Mouse (Mus musculus): Measurements from ENCODE around the gene Sgpl1. TPM values are rescaled to one million over a fixed set of nuclear protein-coding genes. Genes with fewer than 3 reads are reported as not detected.
A peak's percentile ranks its signal among the peaks of the same experiment; 100 is the strongest.

The Sgpl1 gene
- polyA plus RNA-seq (2015; fragmentation: Nextera tagmentation; extraction: Ambion mirVana), result 67.8 and 68.3 TPM in 2 replicates

GRCm38 (mm10) chr10:61147157-61148040, at the start of gene Sgpl1:
Gene Sgpl1, minus strand, starts transcription at chr10:61147703.
- no peaks in the 10 kb centered on the region for H3K27me3 ChIP-seq
- peak within 1 kb of the TSS; percentile 94 for H3K9ac ChIP-seq
- no peaks in the 10 kb centered on the region for H3K9me3 ChIP-seq
- peaks cover 11% of the 10 kb centered on the region for H3K4me1 ChIP-seq
- peak within 1 kb of the TSS; percentile 95 for H3K4me2 ChIP-seq
- WGBS, result under 1% methylated on average over 82 of the region's 82 CpGs
- H3K4me3 ChIP-seq, result peak within 1 kb of the TSS; percentile 90
- peak; percentile 86 for ATAC-seq (ENCODE audit: insufficient number of reproducible peaks, low FRiP score, low TSS enrichment, low read depth)
- H3K27ac ChIP-seq, result peak within 1 kb of the TSS; percentile 97
- H3K36me3 ChIP-seq, result no peaks in the 10 kb centered on the region

- WGBS, result 89% methylated on average over 5 of the region's 5 CpGs
- no peak overlapping the region for H3K4me2 ChIP-seq
- no peak overlapping the region for H3K9ac ChIP-seq
- H3K27ac ChIP-seq, result no peak overlapping the region
- no peak for ATAC-seq (ENCODE audit: insufficient number of reproducible peaks, low FRiP score, low TSS enrichment, low read depth)
- H3K36me3 ChIP-seq, result 0 out of 2 replicates have a peak, but pooled peaks cover 5% of the 10 kb centered on the region
- H3K4me1 ChIP-seq, result 0 out of 2 replicates have a peak, but pooled peaks cover 4% of the 10 kb centered on the region
- no peaks in the 10 kb centered on the region for H3K27me3 ChIP-seq
- no peaks in the 10 kb centered on the region for H3K9me3 ChIP-seq
- no peak overlapping the region for H3K4me3 ChIP-seq
These were observed 48.3 kb upstream of the Sgpl1 start for GRCm38 (mm10) chr10:61195718-61196291.

GRCm38 (mm10) chr10:61195216-61195615, 47.7 kb upstream of the Sgpl1 start:
- H3K9me3 ChIP-seq, result no peaks in the 10 kb centered on the region
- 69% methylated on average over 8 of the region's 8 CpGs for WGBS
- H3K36me3 ChIP-seq, result 0 out of 2 replicates have a peak, but pooled peaks cover 5% of the 10 kb centered on the region
- no peak overlapping the region for H3K4me3 ChIP-seq
- H3K9ac ChIP-seq, result no peak overlapping the region
- ATAC-seq (ENCODE audit: insufficient number of reproducible peaks, low FRiP score, low TSS enrichment, low read depth), result no peak
- H3K4me2 ChIP-seq, result no peak overlapping the region
- H3K4me1 ChIP-seq, result 0 out of 2 replicates have a peak, but pooled peaks cover 4% of the 10 kb centered on the region
- no peaks in the 10 kb centered on the region for H3K27me3 ChIP-seq
- H3K27ac ChIP-seq, result no peak overlapping the region

- no peak overlapping the region; the same call in 1 of the 2 replicates for H3K27ac ChIP-seq
- H3K4me3 ChIP-seq, result no peak overlapping the region
- H3K9me3 ChIP-seq, result no peaks in the 10 kb centered on the region
- H3K4me2 ChIP-seq, result no peak overlapping the region
- H3K27me3 ChIP-seq, result no peaks in the 10 kb centered on the region
- no peak for ATAC-seq (ENCODE audit: insufficient number of reproducible peaks, low FRiP score, low TSS enrichment, low read depth)
- 0 out of 2 replicates have a peak, but pooled peaks cover 4% of the 10 kb centered on the region for H3K4me1 ChIP-seq
- no peak overlapping the region for H3K9ac ChIP-seq
- 52% methylated on average over 9 of the region's 9 CpGs for WGBS
- H3K36me3 ChIP-seq, result 0 out of 2 replicates have a peak, but pooled peaks cover 5% of the 10 kb centered on the region
These were observed 47.1 kb upstream of the Sgpl1 start for GRCm38 (mm10) chr10:61194611-61195010.

- ATAC-seq (ENCODE audit: insufficient number of reproducible peaks, low FRiP score, low TSS enrichment, low read depth), result no peak
- H3K36me3 ChIP-seq, result no peaks in the 10 kb centered on the region
- peaks cover 10% of the 10 kb centered on the region for H3K4me1 ChIP-seq
- H3K4me3 ChIP-seq, result no peak overlapping the region
- no peaks in the 10 kb centered on the region for H3K9me3 ChIP-seq
- H3K4me2 ChIP-seq, result no peak overlapping the region
- no peak overlapping the region for H3K27ac ChIP-seq
- 79% methylated on average over 3 of the region's 3 CpGs for WGBS
- H3K9ac ChIP-seq, result no peak overlapping the region
- no peaks in the 10 kb centered on the region for H3K27me3 ChIP-seq
These were observed 40.5 kb upstream of the Sgpl1 start for GRCm38 (mm10) chr10:61188010-61188409.

- no peak overlapping the region for H3K4me2 ChIP-seq
- no peak overlapping the region for H3K9ac ChIP-seq
- H3K4me1 ChIP-seq, result peaks cover 10% of the 10 kb centered on the region
- WGBS, result 56% methylated on average over 3 of the region's 3 CpGs
- no peak for ATAC-seq (ENCODE audit: insufficient number of reproducible peaks, low FRiP score, low TSS enrichment, low read depth)
- no peaks in the 10 kb centered on the region for H3K27me3 ChIP-seq
- no peaks in the 10 kb centered on the region for H3K36me3 ChIP-seq
- no peaks in the 10 kb centered on the region for H3K9me3 ChIP-seq
- no peak overlapping the region for H3K4me3 ChIP-seq
- no peak overlapping the region for H3K27ac ChIP-seq
These were observed 39.5 kb upstream of the Sgpl1 start for GRCm38 (mm10) chr10:61187001-61187400.

- no peak for ATAC-seq (ENCODE audit: insufficient number of reproducible peaks, low FRiP score, low TSS enrichment, low read depth)
- Histone ChIP-seq H3K4me2 (no peak overlapping the region), H3K4me3 (no peak overlapping the region), H3K36me3 (no peaks in the 10 kb centered on the region), H3K9ac (no peak overlapping the region), H3K4me1 (peaks cover 9% of the 10 kb centered on the region), H3K27me3 (peaks cover 16% of the 10 kb centered on the region), H3K9me3 (no peaks in the 10 kb centered on the region), H3K27ac (no peak overlapping the region)
- 60% methylated on average over 6 of the region's 6 CpGs for WGBS
These were observed 32.4 kb upstream of the Sgpl1 start for GRCm38 (mm10) chr10:61179927-61180326.

- Histone ChIP-seq H3K9me3 (no peaks in the 10 kb centered on the region), H3K27ac (no peak overlapping the region), H3K4me3 (no peak overlapping the region), H3K27me3 (peaks cover 16% of the 10 kb centered on the region), H3K36me3 (no peaks in the 10 kb centered on the region), H3K4me2 (no peak overlapping the region), H3K4me1 (peaks cover 9% of the 10 kb centered on the region), H3K9ac (no peak overlapping the region)
- ATAC-seq (ENCODE audit: insufficient number of reproducible peaks, low FRiP score, low TSS enrichment, low read depth), result no peak
- WGBS, result 85% methylated on average over 8 of the region's 8 CpGs
These were observed 31.2 kb upstream of the Sgpl1 start for GRCm38 (mm10) chr10:61178687-61179086.

- H3K4me1 ChIP-seq, result peaks cover 9% of the 10 kb centered on the region
- no peak for ATAC-seq (ENCODE audit: insufficient number of reproducible peaks, low FRiP score, low TSS enrichment, low read depth)
- H3K27ac ChIP-seq, result no peak overlapping the region
- H3K27me3 ChIP-seq, result peaks cover 16% of the 10 kb centered on the region
- no peak overlapping the region for H3K4me3 ChIP-seq
- 80% methylated on average over 4 of the region's 4 CpGs for WGBS
- H3K36me3 ChIP-seq, result no peaks in the 10 kb centered on the region
- H3K4me2 ChIP-seq, result no peak overlapping the region
- no peaks in the 10 kb centered on the region for H3K9me3 ChIP-seq
- H3K9ac ChIP-seq, result no peak overlapping the region
These were observed 30.2 kb upstream of the Sgpl1 start for GRCm38 (mm10) chr10:61177751-61178150.

- 48% methylated on average over 7 of the region's 7 CpGs for WGBS
- no peaks in the 10 kb centered on the region for H3K9me3 ChIP-seq
- ATAC-seq (ENCODE audit: insufficient number of reproducible peaks, low FRiP score, low TSS enrichment, low read depth), result no peak
These were observed 28.8 kb upstream of the Sgpl1 start for GRCm38 (mm10) chr10:61176221-61176790.

GRCm38 (mm10) chr10:61175442-61176204, 28.1 kb upstream of the Sgpl1 start:
- no peak overlapping the region for H3K4me3 ChIP-seq
- H3K9ac ChIP-seq, result no peak overlapping the region
- peak overlapping the region; percentile 22 for H3K4me2 ChIP-seq
- 11% methylated on average over 24 of the region's 24 CpGs for WGBS
- ATAC-seq (ENCODE audit: insufficient number of reproducible peaks, low FRiP score, low TSS enrichment, low read depth), result no peak; the same call in 1 of the 2 replicates
- H3K4me1 ChIP-seq, result peaks cover 9% of the 10 kb centered on the region
- no peaks in the 10 kb centered on the region for H3K36me3 ChIP-seq
- no peak overlapping the region for H3K27ac ChIP-seq
- no peaks in the 10 kb centered on the region for H3K9me3 ChIP-seq
- H3K27me3 ChIP-seq, result peaks cover 16% of the 10 kb centered on the region

More at GRCm38 (mm10) chr10:61176221-61176790, 28.8 kb upstream of the Sgpl1 start:
- H3K27me3 ChIP-seq, result peaks cover 16% of the 10 kb centered on the region
- H3K36me3 ChIP-seq, result no peaks in the 10 kb centered on the region
- H3K4me2 ChIP-seq, result peak overlapping the region; percentile 22; the same call in 1 of the 2 replicates
- H3K4me1 ChIP-seq, result peaks cover 9% of the 10 kb centered on the region
- H3K4me3 ChIP-seq, result no peak overlapping the region
- H3K27ac ChIP-seq, result no peak overlapping the region
- no peak overlapping the region for H3K9ac ChIP-seq
